Mouse (Mus musculus) erythroid progenitor cell, adult 5-6 weeks (primary cell): ENCODE data around the gene Sptan1. TPM values are rescaled to one million over a fixed set of nuclear protein-coding genes. Genes with fewer than 3 reads are reported as not detected.

Source experiments
- ATAC-seq: replicated peaks from 2 replicates; pipeline ENCODE4 v1.8.0; 2016; ENCODE audit warnings: moderate number of reproducible peaks, mild to moderate bottlenecking, moderate TSS enrichment, inconsistent platforms; ENCODE audit not compliant: poor library complexity, low FRiP score, severe bottlenecking
- total RNA-seq, 2 experiments: library from RNA; stranded (forward) in 1 of 2; stranded (reverse) in 1 of 2; fragments of 150-400 nt in 1 of 2; fragments of 186-747, 209-891 nt in 1 of 2; gene quantifications; 2 replicates each; pipeline versions ENCODE4 v1.2.3 to v1.2.4; 2015 to 2017; ENCODE audit warnings: low replicate concordance in 2 of 2

The Sptan1 gene
- total RNA-seq (2015; ENCODE audit: low replicate concordance), result 33.5 and 34.6 TPM in 2 replicates
- total RNA-seq (2017; ENCODE audit: low replicate concordance), result 16.2 and 17.8 TPM in 2 replicates

DNA sequence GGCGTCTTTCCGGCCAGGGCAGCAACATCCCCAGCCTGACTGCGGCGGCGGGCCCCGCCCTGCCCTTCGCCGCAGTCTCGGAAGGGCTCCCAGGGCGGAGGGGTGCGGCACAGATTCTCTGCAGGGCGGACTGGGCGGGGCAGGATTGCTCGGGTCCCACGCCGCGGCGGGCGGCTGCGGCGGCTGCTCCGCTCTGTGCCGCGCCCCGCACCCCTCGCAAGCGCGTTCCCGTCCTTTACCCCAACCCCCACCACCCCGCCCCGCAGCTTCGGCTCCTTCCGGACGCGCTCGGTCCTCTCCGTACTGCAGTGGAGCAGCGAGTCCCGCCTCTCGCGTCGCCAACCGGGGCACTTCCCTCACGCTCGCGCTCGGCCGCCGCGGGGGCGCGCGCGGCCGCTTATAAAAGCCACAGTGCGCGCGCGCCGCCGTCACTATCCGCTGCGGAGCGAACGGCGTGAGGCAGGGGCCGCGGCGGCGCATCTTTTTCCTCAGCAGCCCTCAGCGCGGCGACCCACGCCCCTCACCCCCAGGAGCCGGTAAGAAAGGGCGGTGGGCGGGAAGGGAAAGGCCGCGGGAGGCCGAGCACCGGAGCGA lies at the start of gene Sptan1:
Gene Sptan1, plus strand, starts transcription at position 311 of the 594 bp plus-strand sequence.
- peak; percentile 98 for ATAC-seq

DNA sequence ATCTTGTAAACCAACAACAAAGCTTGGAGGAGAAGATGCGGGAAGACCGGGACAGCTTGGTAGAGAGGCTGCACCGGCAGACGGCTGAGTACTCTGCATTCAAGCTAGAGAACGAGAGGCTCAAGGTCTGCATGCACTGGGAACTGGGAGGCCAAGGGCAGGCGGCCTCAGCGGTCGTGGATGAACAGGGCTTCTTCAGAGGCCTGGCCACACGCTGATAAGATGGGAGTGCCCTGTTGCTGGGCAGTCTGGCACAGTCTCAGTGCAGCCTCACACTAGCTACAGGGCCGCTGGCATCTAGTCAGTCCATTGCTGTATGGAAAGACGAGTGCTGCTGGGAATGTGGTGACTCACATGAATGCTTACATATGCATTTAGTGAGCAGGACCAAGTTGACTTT lies 47.7 kb upstream of the Sptan1 start:
- ATAC-seq, result peak; percentile 98

DNA sequence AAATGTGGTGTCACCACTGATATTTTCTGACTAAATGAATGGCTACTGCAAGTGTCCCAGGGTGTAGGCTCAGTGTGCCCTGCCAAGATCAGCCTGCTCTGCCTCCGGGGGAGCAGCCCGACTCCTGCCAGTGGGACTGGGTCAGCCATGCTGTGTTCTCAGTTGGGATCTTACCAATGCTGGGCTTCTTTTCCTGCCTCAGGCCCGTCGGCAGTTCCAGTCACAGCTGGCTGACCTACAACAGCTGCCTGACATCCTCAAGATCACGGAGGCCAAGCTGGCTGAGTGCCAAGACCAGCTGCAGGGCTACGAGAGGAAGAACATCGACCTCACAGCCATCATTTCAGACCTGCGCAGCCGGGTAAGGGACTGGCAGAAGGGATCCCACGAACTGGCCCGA lies 43.3 kb upstream of the Sptan1 start:
- no peak for ATAC-seq

DNA sequence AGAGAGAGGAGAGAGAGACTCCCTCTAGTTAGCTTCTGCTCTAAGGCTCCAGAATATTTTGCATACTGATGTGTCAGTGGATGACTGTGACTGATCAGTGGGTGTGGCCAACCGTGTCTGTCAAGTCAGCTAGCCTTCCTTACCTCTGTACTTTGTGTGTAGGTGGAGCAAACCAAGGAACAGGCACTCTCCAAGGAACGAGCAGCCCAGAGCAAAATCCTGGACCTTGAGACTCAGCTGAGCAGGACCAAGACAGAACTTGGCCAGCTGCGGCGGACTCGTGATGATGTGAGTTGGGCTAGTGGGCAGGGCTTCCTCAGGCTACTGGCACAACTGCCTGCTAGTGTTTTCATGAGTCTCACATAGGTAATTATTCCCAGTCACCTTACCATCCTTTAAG lies 38.8 kb upstream of the Sptan1 start:
- ATAC-seq, result no peak

DNA sequence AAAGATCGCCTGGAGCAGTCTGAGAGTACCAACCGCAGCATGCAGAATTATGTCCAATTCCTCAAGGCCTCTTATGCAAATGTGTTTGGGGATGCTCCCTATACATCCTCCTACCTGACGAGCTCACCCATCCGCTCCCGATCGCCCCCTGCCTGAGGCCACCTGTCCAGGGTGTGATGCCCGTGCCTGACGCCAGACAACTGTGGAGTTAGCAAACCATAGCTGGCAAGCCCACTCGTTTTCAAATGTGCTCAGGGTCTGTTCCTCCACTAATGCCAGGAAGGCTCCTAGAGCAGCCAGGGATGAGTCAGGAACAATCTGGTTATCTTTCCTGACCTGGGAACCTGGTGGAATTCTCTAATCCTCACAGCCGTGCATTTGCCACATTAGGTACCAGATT lies 34.9 kb upstream of the Sptan1 start:
- no peak for ATAC-seq

DNA sequence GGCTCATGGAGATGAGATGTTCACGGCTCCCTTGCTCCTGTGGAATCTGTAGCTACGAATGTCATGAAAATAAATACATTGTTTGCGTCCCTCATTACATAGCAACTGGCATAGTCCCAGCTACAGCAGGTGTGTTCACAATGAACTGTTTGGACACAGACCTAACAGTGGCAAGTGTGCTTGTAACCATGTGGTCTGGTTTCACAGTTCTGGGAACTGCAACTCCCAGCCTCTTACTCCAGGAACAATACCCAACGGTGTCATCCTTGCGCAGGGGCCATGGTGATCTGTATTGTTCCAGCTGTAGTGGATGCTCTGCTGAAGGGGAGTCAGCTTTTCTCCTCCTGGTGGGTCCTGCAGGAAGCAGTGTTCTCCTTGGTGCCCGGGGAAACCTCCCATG lies 34.2 kb upstream of the Sptan1 start:
- ATAC-seq, result no peak

DNA sequence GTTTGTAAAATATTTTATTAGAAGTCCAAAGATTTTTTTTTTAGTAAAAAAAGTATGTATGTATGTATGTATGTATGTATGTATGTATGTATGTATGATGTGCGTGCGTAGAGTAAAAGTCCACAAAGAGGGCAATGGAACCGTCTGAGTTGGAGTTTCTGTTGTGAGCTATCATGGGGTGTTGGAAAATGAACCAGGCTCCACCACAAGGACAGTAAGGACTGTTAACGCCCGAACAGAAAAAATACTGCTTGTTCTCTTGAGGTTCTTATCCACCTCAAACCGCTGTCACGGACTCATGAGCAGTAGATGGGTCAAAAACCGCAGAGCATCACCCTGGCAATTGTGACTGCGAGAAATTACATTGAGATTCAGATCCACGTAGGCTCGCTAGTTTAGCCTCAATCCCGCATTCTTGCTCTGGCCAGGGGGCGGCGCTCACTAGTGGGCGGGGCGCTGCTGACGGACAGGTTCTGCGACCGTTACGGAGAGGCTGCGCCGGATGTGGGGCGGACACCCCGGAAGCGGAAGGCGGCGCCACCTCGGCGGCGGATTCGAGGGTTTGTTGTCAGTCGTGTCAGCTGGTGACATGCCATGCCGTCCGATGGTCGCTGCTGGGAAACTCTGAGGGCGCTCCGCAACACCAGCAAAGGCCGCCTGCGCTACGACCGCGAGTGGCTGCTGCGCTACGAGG lies 30.3 kb upstream of the Sptan1 start, which contains the start of gene Gle1:
Gene Gle1, plus strand, starts transcription at position 521 of the 694 bp plus-strand sequence.
- ATAC-seq, result peak; percentile 99

DNA sequence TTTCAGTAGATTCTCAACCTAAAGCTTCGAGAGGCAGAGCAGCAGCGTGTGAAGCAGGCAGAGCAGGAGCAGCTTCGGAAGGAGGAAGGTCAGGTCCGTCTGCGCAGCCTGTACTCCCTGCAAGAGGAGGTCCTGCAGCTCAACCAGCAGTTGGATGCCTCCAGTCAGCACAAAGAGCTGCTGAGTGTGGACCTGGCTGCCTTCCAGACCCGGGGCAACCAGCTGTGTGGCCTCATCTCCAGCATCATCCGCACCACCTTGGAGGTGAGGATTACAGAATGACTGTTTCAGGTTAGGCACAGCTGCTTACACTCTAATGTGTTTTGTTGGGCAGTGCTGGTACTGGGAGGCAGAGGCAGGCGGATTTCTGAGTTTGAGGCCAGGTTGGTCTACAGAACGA lies 25.3 kb upstream of the Sptan1 start:
- ATAC-seq, result no peak

DNA sequence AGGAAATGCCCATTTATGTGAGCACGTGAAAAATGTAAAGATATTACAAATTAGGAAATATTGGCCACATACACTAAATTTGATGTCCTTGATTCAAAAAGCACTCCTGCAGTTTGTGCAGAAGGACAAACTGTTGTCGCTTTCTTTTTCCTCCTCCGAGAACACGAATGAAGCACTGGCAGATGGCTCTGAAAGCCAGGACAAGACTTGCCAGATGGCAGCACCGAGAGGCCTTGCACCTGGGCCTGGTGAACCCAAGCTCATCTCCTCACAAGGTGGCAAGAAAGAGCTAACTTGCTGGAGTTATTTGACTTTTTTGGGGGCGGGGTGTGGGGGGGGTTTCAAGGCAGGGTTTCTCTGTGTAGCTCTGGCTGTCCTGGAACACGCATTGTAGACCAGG lies 24.5 kb upstream of the Sptan1 start:
- ATAC-seq, result no peak

DNA sequence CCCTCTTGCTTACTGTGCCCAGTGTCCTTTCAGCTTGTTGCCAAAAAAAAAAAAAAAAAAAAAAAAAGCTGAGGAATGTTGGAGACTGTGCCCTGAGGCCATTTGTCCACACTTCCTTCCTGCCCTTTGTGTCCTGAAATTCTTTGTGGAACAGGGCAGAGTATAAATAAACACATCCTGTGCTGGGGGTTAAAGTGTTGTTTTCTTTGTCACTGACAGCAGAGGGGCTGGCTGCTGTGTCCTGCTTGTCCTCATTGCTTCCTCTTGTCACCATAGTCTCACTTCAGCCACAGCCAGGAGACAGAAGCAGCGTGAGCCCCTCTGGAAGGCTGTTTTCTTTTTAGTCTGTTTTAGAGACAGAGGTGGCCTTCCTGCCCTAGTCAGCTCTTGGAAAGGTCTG lies 20.6 kb upstream of the Sptan1 start:
- no peak for ATAC-seq

DNA sequence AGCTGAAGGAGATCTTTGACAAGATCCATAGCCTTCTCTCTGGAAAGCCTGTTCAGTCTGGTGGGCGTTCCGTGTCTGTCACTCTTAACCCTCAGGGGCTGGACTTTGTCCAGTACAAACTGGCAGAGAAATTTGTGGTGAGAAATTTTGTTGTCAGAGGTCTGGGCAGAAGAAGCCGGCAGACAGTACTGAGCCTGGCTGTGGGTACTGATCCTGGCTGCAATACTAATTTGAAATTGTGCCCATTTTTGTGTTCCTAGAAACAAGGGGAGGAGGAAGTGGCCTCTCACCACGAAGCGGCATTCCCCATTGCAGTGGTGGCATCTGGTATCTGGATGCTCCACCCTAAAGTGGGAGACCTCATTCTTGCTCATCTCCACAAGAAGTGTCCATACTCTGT lies 16.5 kb upstream of the Sptan1 start:
- ATAC-seq, result no peak

DNA sequence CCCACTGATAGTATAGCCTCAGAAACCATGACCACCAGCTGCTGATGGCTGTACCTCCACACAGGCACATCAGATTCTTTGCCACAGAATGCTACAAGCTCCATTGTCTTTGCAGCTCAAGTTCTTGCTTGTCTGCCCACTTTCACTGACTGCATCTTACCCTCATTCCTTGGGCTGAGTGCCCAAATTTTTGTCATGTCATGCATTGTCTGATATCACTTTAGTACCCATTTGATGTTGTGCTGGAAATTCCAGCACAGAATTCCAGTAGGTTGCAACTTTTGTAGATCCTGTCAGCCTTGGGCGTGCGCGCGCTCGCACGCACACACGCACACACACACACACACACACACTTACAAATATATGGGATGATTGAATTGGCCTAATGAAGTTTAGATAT lies 4.1 kb upstream of the Sptan1 start:
- ATAC-seq, result no peak

DNA sequence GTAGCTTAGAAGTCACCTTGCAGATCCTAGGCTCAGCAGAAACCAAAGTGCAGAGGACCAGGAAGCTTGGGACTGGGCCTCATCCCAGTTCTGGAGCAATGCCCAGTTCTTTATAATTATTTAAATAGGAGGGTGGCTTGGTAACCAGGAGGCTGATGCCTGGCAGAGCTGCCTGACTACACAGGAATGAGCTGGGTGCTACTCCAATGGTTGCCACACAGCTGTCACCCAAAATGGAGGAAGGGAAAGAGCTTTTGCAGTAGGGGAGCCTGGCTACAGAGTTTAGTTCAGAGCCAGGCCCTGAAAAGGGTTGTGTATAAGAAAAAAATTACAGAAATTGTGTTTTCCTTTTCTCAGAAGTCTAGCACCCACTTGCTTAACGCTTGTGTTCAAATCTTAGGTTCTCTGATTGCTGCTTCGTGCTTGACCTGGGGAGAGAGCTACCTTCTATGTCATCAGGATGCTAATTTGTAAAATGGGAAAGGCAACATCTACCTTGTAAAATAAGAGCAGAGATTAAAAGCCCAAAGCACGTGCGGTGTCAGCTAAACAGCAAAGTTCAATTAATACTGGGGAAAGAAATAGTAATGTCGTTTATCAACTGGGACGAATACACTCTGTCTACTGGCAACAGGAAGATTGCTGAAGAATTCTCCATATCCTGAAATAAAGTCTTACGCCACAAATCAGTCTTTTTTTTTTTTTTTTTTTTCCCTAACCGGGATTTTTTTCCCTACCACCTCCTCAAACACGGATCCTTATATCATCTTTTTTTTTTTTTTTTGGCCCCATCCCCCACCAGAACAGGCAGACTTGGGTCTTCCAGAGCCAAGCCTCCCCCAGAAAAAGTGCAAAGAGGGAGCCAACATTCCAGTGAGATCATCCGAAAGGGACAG lies 758 bp upstream of the Sptan1 start:
- no peak for ATAC-seq

DNA sequence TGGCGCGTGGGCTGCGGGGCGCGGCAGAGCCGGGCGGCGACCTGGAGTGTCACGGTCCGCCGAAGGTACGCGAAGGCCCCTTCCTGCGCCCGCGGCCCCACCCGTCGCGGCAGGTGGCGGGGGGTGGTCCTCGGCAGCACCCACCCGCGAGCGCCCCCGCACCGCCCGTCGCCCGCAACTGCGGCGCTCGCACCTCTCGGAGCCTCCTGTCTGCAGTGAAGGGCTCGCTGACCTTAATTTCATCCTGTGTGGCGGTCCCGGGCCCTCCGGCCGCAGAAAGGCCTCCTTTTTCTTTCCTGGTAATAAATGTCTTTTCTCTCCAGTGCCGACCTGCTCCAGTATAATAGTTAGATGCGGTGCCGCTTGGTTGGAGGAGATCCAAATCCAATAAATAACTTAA lies 546 bp downstream of the Sptan1 start:
- no peak for ATAC-seq

DNA sequence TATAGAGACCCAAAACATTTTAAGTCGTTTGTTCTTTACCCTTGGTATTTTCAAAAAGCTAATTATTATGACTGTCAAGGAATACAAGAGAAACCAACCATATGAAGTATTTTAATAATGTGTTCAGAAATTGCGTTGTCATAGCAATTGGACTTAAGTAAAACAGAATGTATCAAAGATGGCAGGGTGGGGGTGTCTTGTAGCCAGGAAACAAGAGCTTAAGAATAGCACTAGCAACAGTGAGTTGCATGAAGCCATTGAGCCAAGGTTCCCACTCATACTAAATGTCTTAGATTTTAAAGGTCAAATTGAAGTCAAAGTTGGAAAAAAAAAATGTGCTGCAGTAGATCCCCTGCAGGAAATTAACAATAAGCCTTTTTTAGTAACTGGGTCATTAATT lies 1.5 kb downstream of the Sptan1 start:
- ATAC-seq, result no peak

DNA sequence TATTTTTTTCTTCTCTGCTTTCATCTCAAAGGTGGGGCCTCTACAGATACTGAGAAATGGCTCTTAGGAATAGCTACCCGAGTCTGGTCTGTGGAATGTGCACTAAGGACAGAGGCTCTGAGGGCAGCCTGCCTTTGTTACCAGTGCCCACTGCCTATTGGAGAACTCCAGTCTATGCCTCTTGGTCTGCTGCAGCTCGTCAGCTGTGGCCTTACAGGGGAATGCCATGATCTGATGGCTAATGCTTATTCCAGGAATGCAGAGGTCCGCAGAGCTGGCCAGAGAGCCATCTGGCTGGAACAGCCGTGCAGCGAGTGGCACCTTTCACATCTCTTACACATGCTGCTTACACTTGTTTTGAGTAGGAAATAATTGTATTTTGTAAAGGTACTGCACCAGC lies 2.4 kb downstream of the Sptan1 start:
- ATAC-seq, result no peak

DNA sequence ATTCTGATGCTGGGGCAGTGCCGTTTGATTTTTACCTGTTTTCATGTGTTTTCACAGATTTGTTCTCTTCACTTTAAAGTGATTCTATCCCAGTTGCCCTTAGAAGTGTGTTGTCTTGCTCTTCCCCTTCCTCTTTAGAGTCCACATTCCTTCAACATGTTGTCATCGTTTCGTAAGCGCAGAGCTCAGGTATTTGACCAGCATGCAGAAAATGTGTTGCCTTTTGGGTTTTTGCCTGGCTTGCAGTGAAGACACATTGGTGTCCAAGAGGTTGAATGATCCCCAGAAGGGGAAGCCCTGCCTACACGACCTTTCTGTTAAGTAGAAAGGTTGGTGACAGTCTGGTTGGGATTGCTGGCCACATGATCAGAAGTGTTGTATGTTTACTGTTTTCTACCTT lies 3.3 kb downstream of the Sptan1 start:
- no peak for ATAC-seq

DNA sequence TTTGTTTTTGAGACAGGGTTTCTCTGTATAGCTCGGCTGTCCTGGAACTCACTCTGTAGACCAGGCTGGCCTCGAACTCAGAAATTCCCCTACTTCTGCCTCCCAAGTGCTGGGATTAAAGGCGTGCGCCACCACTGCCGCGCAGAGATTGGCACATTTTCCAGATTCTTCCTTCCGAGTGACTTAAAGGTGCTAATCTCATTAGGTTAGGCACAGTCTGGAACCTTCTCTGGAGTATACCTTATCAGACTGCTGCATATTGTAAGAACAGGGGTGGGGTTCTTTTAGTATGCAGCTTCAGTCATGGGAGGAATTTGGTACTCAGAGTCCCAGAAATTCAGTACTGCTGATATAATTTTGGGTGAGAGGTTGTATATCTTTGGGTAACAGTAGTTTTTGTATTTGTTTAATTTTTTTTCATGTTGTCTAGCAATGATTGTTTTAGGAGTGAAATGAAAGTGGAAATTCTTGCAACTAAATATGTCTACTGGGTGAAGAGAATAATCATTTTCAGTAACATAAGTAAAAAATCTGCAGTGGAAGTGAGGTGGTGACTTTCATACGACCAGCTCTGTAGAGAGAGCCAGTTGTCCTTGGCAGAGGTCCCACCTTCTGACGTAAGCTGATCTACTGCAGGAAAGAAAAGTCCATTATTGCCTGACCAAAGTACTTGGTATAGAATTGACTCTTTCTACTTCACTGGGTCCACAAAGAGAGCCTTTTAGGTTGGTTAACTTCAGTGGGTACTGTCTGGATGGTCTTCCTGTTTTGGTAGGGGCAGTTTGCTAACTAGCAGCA lies 6.7 kb downstream of the Sptan1 start:
- peak; percentile 57 for ATAC-seq

DNA sequence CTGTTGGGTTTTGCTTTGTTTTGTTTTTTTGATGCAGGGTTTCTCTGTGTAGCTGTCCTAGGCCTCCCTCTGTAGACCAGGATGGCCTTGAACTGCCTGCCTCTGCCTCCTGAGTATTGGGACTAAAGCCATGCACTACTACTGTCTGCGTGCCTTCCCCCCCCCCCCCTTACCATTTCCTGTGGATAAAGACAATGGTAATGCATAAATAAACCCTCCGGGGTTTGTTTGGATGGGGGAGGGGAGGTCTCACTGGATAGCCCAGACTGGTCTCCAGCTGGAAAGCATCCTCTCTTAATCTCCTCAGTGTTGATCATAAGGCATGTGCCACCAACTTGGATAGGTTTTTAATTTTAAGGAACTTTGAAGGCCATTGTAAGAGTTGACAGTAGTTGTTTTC lies 8.2 kb downstream of the Sptan1 start:
- no peak for ATAC-seq

DNA sequence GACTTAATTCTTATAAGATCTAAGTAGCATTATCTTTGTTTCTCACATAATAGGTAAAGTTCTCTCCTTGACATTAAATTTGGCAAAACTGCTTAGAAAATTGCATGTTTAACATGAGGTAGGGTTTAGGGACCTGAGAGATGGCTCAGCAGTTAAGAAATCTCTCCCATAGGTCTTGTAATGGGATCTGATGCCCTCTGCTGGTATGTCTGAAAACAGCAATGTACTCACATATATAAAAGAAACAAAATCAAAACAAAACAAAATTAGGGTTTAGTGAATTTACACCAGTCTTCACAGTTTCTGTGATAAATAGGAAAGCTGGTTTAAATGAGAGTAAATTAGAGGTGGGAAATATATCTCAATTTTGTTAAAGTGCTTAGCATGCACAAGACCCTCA lies 11.9 kb downstream of the Sptan1 start:
- ATAC-seq, result no peak
